Mouse (Mus musculus) kidney, postnatal 14 days (tissue): ENCODE measurements around the gene Cux1.

Experiments used
- DNase-seq: peaks from one replicate; pipeline ENCODE4 v3.0.0; 2022; ENCODE audit warnings: mixed read lengths

Cux1 gene

DNA sequence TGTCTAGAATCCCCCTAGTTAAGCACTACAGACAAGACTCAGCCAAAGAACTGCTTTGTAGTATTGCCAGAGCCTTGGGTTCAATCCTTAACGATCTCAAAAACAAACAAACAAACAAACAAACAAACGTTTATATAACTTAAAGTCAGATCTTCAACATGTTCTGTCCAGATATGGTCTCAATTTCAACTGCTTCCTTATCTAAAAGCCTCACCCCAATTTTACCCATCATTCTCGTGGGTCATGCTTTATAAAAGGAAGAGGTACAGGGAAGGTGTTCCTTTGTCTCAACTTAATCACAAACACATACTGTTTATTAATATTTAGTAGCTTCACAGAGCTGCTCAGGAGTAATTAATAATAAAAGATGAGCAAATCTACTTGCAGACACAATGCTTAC, 146.9 kb downstream of the Cux1 start:
- no peak for DNase-seq

- DNase-seq: no peak
Observed at GRCm38 (mm10) chr5:136417891-136418290, 149.4 kb downstream of the Cux1 start.

GRCm38 (mm10) chr5:136414479-136414878, 152.8 kb downstream of the Cux1 start:
- no peak for DNase-seq

DNA sequence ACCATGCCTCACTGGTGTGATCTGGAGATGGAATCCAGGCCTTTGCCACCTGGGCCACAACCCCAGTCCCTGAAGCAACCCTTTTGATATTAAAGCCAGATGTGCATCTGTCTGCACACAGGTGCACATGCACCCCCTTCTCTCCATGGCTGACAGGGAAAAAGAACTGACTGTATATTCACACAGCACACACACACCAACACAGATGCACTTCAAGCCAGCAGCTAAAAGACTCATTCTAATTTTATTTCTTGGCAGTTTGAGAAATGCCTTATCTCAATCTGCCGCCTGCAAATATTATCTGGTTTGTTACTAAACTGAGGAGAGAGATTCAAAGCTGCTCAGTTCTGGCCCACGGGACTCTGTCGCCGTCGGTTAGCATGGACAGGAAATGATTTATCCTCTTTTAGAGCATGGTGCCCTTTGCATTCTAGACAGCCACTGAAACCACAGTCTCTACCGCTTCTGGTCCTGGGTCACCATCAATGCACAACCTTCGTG, 156.6 kb downstream of the Cux1 start:
- DNase-seq: no peak

GRCm38 (mm10) chr5:136406357-136406756, 160.9 kb downstream of the Cux1 start:
- no peak for DNase-seq

GRCm38 (mm10) chr5:136403565-136403961, 163.7 kb downstream of the Cux1 start:
- peak; percentile 89 for DNase-seq

DNA sequence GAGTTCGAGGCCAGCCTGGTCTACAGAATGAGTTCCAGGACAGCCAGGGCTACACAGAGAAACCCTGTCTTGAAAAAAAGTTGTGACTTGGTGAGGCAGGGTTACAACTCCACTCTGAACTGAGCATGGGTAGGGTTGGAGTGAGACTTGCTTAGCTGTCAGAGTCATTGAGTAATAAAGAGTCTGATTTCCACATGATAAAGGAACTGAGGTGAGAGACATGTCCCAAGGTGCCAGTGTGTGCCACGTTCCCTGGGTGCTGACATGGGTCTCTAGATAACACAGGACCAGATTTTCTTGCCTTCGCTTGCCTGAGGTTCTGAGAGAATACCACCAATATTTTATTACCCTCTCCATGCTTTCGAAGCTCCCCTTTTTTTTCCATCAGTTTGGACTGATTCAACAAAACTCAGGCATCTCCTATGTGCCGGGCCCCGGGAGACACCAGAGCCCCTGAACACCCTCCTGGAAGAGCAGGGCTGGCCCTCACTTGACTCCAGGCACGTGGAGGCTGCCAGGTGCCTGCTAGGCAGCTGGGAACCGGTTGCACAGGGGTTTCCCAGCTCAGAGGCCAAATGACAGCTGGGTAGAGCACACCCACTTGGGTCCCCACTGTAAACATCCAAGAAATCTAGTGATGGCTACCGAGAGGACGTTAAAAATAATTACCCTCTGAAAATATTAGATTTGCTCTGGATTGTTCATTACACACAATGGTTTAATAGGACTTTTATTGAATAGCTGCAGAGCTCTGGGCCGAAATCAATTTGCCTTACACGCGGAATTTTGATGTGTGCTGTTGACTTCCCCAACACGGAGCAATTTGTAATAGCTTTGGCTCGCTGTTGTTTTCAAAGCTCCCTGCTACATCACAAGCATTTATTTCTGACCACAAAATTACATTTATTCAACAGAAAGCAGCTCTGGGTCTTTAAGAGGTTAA, 164.4 kb downstream of the Cux1 start:
- no peak for DNase-seq

- DNase-seq: no peak
Observed at GRCm38 (mm10) chr5:136398706-136399105, 168.6 kb downstream of the Cux1 start.

GRCm38 (mm10) chr5:136396699-136397098, 170.6 kb downstream of the Cux1 start:
- no peak for DNase-seq

DNA sequence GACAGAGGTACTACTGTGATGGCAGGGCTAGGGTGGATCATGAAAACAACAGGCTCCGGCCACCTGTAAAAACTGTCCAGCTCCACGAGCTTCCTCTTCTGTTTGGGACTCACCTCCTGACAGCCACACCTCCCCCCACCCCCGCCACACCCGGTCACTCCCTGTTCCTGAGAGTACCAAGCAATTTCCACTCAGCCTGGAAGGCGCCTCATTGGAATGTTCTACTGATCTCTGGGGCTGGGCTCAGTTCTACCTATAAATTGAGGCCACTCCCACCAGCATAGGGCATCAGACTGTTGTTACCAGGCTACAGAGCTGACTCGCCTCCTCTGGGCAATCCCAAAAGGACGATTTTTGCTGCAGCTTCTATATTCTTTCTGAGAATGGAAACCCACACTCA, 171.0 kb downstream of the Cux1 start:
- DNase-seq: peak; percentile 40

DNA sequence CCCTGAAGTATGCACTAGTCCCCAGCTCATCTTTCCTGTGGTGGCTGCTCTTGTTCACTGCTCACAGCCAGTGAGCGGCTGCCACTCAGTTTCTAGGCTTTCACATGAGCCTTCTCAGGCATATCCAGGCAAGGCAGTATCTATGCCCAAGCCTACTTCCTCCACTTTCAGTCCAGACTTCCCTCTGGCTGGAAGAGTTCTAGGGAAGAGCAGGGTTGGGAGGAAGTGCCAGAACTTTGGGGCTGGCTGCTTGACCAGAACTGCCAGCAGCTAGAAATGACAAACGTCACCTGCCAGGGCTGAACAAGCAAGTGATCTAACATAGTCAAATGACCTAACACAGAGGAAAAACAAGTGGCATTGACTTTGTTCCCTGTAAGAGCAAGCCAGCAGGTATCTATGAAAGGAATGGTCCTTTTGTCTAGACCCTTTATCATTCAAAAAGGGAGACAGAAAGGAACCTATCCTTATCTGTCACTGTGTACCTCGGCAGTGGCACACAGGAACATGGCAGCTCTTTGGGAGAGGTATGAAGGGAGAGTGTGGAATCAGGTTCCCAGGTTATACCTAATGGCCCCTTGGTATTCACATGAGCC, 171.6 kb downstream of the Cux1 start:
- DNase-seq: no peak

DNA sequence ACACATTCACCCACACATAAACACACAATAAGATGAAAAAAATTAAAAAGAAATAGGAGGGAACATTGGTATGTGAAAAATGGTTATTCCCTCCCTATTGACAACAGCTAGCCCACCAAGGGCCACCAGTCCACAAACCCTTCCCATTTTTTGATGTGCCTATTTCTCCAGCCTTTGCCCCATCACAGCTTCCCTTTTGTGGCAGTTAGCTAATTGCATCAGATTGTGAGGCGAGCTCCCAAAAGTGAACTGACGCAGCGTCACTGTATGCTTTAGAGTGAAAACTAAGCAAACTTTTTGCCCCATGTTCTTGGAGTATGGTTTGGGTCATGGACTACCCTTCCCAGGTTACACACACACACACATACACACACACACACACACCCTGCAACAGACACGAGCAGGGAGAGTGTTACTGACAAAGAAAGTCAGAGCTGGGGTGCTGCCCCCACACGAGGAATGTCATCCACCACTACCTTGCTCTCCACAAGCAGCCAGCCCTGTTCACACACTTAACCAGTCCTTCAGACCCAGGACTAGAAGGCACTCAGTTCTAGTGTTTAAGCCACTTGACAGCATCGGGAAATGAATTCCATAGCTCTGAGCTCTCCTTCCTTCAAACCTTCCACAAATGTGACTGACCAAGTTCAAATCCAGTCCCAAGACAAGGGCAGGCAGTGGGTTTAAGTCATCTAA, 172.6 kb downstream of the Cux1 start:
- no peak for DNase-seq

DNA sequence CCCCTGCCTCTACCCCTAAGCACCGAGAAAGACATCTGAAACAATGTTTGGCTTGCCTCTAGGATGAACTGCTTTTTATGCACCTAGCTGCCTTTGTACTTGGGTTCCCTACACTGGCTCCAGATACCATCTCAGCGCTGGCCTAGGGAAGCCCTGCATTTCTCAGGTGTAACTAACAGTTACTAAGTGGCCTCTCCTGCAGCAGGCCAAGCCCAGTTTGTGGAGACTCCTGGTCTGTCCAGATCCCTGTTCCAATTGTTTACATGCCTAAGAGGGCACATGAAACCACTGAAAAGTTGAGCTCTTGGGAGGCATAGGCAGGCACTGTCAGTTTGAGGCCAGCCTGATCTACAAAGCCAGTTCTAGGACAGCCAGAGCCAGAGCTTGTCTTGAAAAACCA, 173.7 kb downstream of the Cux1 start:
- DNase-seq: no peak

- no peak for DNase-seq
Observed at GRCm38 (mm10) chr5:136386757-136387156, 180.5 kb downstream of the Cux1 start.

- no peak for DNase-seq
Observed at GRCm38 (mm10) chr5:136385161-136385560, 182.1 kb downstream of the Cux1 start.

- no peak for DNase-seq
Observed at GRCm38 (mm10) chr5:136382261-136383005, 184.9 kb downstream of the Cux1 start.

GRCm38 (mm10) chr5:136379405-136379804, 187.9 kb downstream of the Cux1 start:
- DNase-seq: no peak

DNA sequence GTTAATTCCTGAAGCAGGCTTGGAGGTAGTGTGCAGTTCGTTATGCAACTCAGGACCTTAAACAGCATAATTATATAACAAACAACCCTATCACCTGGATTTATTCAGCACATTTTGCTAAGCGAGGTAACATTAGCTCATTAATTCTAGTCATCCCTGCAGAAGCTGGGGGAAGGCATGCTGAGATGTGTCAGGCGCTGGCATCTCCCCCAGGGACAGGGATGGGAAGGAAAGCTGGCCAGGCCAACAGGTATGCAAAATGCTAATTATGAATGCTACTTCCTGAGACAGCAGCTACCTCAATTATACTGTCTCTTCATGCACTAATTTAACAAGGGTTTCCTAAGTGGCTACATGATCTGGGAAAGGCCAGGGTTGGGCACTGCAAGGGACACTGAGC, 190.2 kb downstream of the Cux1 start:
- no peak for DNase-seq

DNA sequence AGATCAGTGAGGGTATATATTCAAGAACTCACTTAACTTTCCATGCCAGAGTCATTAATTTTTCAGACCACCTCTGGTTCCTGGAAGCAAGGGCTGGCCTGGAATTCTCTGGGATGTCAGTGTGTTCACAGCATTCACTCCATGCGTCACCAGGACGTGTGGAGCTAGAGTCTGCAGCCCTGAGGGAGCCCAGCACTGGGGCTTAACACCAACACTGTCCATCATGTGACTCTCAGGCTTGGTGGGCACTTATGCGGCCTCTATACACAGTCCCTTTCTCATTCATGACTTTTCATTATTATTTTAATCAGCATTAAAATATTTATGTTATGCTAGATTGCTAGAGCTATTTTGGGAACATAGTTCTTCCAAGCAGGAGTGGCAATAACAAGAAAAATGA, 191.9 kb downstream of the Cux1 start:
- no peak for DNase-seq

DNA sequence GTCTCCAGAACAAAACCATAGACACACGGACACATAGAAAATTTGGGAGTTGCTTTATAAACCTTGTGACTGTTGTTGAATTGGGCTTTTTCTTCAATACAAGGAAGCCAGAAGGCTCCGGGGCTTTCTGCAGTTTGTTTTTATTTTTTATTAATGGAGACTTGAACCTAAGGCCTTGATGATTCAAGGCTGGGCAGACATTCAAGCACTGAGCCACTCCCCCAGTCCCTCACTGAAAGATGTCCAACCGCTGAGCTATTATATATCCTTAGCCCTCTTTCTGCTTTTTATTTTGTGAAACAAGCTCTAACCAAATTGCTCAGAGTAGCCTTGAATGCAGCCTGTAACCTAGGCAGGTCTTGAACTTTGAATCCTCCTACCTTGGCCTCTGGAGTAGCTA, 195.0 kb downstream of the Cux1 start:
- DNase-seq: no peak

GRCm38 (mm10) chr5:136363421-136363820, 203.9 kb downstream of the Cux1 start:
- DNase-seq: no peak

DNA sequence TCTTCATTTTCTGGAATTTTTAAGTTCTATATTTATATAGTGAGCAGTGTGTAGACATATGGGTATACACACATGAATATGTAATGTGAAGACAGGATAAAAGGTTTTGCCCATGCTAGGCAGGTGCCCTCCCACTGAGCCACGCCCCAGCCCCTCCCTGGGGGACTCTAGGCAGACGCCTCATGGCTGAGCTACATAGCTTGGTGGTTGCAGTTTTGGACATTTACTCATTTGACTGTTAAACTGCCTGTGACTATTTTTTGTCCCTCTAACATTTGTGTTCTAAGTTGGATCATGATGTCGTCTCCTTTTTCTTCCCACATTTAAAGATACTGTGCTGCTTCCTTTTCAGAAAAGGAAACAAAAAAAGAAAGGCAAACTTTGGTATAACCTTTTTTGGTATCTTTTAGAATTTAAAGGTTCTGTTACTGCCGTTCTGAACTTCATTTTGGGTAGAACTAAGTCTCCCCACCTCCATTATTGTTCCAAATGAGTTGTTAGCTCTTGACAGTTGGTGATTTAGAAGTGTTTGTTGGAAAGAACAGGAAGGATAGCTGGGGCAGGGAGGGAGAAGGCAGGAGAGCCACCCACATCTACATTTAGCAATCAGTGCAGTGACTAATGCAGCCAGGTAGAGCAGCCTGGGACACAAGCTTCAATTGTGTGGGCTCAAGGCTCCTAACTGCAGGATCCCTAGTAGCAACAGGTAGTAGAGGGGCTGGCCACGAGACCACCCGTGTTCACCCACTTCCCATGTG, 204.6 kb downstream of the Cux1 start:
- DNase-seq: no peak
